Mouse (Mus musculus): Measurements from ENCODE around the gene Cdkl5. TPM values are rescaled to one million over a fixed set of nuclear protein-coding genes. Genes with fewer than 3 reads are reported as not detected.

Gene Cdkl5
- polyA plus RNA-seq, 1 experiment from 2014 or later = 3.9 TPM

DNA sequence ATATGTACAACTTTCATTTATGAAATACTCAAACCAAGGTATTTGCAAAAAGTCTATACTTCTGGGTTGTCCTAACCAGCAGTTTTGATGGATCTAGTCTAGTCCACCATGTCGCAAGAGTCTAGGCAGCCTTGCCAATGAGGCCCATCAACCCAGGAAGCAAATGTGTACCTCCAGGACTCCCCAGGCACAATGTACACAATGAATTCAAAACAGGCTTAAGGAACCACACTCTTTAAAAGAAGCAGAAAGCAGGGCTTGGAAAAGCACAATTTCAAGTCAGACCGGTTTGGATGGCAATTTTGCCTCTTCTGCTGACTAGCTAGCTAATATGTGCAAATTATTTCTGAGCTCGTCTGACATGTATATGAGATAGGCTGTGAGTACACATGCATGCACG is 4.2 kb downstream of the Cdkl5 start:
- no peak overlapping the region for H3K27ac ChIP-seq
- ATAC-seq = no peak
- peaks cover 4% of the 10 kb centered on the region for H3K4me1 ChIP-seq (replicated peaks)
- 71% methylated on average over 4 of the region's 4 CpGs for WGBS
- H3K4me3 ChIP-seq (replicated peaks) = no peak overlapping the region
- H3K9me3 ChIP-seq = no peaks in the 10 kb centered on the region
- H3K27me3 ChIP-seq = peaks cover 11% of the 10 kb centered on the region; the same call in 1 of the 2 replicates
- no peaks in the 10 kb centered on the region for H3K36me3 ChIP-seq
- H3K4me2 ChIP-seq (replicated peaks) = no peak overlapping the region
- no peak overlapping the region for H3K9ac ChIP-seq (replicated peaks)

DNA sequence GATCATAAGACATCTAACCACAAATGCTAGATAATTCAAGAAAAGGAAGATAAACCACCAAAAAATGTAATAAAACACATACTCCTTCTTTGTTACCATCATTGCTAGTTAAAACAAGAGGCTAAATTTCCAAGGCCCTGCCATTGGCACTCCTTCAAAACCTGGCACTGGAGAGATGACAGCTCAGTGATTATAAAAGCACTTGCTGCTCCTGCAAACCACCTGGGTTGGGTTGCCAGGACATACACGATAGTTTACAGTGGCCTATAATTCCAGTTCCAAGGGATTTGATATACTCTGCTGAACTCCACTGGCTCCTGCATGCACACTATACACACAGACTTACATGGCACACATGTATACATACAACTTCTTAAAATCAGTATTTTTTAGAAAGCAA is 16.6 kb downstream of the Cdkl5 start:
- Histone ChIP-seq H3K4me1 (replicated peaks) (no peaks in the 10 kb centered on the region), H3K36me3 (no peaks in the 10 kb centered on the region), H3K4me3 (replicated peaks) (no peak overlapping the region), H3K27ac (no peak overlapping the region), H3K9me3 (no peaks in the 10 kb centered on the region), H3K9ac (replicated peaks) (no peak overlapping the region), H3K27me3 (peaks cover 14% of the 10 kb centered on the region; the same call in 1 of the 2 replicates), H3K4me2 (replicated peaks) (no peak overlapping the region)
- ATAC-seq = no peak
- WGBS = 87% methylated on average over 1 of the region's 1 CpGs

DNA sequence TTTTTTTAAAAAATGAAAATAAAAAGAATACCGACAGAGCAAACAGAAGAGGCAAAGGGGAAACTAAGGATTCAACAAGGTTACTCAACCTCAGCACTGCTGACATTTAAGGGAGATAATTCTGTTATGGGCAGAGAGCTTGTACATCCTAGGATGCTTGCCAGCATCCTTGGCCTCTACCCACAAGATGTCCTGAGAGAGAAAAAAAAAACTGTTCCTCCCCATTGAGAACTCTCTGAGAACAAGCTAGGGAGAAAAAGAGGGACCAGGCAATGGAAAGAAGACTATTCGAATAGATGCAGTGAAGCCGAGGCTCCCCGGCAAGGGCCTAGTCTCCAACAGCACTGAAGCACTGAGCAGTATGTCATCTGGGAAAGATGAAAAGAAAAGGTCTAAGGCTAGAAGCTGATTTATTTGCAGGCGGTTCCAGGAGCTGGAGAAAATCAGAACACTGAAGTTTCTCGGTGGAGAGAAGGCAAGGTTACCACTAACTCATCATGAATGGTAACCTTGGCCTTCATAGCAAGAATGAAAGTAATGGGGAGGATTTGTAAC is 22.4 kb downstream of the Cdkl5 start:
- no peaks in the 10 kb centered on the region for H3K4me1 ChIP-seq (replicated peaks)

DNA sequence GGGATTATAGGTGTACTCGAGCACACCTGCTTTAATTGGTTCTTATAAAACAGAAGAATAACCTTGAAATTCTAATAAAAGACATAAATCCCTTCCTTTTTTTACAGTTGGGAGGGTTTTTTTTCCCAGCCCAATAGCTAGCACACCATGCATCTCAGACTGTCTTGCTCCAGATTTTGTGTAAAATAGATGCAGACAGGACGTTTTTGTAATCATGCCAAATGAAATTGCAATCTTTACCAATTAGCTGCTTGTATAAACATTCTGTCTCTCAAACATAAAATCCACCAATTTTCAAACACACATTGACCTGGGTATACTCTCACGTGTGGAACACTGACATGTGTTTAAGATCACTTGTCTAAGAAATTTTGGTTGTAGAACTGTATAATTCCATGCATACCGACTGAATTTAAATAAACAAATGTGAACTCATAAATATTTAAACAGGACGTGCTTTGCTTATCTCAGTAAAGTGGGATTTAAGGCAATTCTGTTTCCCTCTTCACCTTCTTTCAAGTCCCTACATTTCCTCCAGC is 35.8 kb downstream of the Cdkl5 start:
- 72% methylated on average over 5 of the region's 5 CpGs for WGBS
- H3K27me3 ChIP-seq = peaks cover 18% of the 10 kb centered on the region; the same call in 1 of the 2 replicates
- H3K9me3 ChIP-seq = no peaks in the 10 kb centered on the region
- ATAC-seq = no peak
- H3K4me2 ChIP-seq (replicated peaks) = no peak overlapping the region
- H3K9ac ChIP-seq (replicated peaks) = no peak overlapping the region
- no peaks in the 10 kb centered on the region for H3K4me1 ChIP-seq (replicated peaks)
- H3K36me3 ChIP-seq = no peaks in the 10 kb centered on the region
- H3K4me3 ChIP-seq (replicated peaks) = no peak overlapping the region
- H3K27ac ChIP-seq = no peak overlapping the region

More for the DNA sequence above, 22.4 kb downstream of the Cdkl5 start:
- Histone ChIP-seq H3K4me3 (replicated peaks) (no peak overlapping the region), H3K9ac (replicated peaks) (no peak overlapping the region), H3K36me3 (no peaks in the 10 kb centered on the region), H3K4me2 (replicated peaks) (no peak overlapping the region), H3K27me3 (peaks cover 18% of the 10 kb centered on the region; the same call in 1 of the 2 replicates), H3K9me3 (no peaks in the 10 kb centered on the region), H3K27ac (no peak overlapping the region)
- ATAC-seq = no peak
- WGBS = 94% methylated on average over 6 of the region's 6 CpGs

DNA sequence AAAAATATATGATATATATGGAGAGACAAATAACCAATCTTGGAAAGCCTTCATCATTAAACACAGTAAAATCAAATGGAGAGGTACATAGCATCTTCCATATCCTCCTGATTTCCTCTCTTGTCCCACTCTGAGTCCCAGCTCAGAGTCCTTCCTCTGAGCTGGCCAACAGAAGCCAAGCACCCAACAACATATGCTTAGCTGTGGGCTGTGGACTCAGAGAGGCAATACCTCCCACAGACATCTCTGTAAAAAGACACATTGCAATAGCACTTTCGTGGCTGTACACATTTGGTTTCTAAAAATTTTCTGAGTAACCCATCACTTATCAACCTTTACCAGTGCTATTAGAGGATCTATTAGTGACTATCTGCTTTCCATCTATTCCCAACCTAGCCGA is 44.9 kb downstream of the Cdkl5 start:
- no peak overlapping the region for H3K4me2 ChIP-seq (replicated peaks)
- H3K36me3 ChIP-seq = no peaks in the 10 kb centered on the region
- WGBS = 86% methylated on average over 2 of the region's 2 CpGs
- H3K4me1 ChIP-seq (replicated peaks) = no peaks in the 10 kb centered on the region
- no peak for ATAC-seq
- H3K4me3 ChIP-seq (replicated peaks) = no peak overlapping the region
- H3K27ac ChIP-seq = no peak overlapping the region
- peaks cover 26% of the 10 kb centered on the region; the same call in 1 of the 2 replicates for H3K27me3 ChIP-seq
- H3K9me3 ChIP-seq = no peaks in the 10 kb centered on the region
- no peak overlapping the region for H3K9ac ChIP-seq (replicated peaks)

DNA sequence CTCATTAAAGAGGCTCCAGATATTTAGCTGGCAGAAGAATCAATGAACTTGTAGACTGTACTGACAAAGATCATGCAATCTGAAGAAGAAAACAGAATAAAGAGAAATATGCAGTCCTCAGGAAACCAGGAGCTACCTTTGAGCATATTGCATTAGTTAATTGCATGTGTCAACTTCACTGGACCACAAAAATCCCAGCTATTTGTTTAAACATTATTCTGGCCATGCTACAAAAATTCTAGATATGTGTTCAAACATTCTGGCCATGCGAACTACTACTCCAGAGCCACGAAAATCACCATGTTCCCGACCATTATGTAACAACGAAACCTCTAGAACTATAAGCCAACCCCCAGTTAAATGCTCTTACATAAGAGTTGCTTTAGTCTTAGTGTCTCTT is 49.8 kb downstream of the Cdkl5 start:
- Histone ChIP-seq H3K27ac (no peak overlapping the region), H3K4me1 (replicated peaks) (no peaks in the 10 kb centered on the region), H3K9ac (replicated peaks) (no peak overlapping the region), H3K36me3 (no peaks in the 10 kb centered on the region), H3K27me3 (peaks cover 10% of the 10 kb centered on the region; the same call in 1 of the 2 replicates), H3K4me2 (replicated peaks) (no peak overlapping the region), H3K9me3 (no peaks in the 10 kb centered on the region), H3K4me3 (replicated peaks) (no peak overlapping the region)
- no peak for ATAC-seq
- WGBS = 90% methylated on average over 4 of the region's 4 CpGs

DNA sequence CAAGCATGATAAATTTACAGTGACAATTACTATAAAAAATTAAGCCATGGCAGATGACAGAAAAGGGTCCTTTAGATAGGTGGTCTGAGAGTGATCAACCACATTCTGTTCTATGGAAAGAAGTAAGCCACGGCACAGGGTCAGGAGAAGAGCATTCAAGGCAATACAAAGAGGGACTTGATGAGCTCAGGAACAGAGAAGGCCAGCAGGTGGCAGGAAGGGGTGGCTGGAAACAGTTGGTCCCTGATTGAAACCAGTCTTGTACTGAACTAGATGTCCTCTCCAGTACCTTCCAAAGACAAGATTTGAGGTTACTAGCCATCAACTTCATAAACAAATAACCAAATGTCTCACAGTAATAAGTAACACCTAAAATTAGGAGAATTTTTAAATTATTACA is 59.0 kb downstream of the Cdkl5 start:
- Histone ChIP-seq H3K4me2 (replicated peaks) (no peak overlapping the region), H3K9ac (replicated peaks) (no peak overlapping the region), H3K27ac (no peak overlapping the region), H3K36me3 (no peaks in the 10 kb centered on the region), H3K27me3 (peaks cover 10% of the 10 kb centered on the region; the same call in 1 of the 2 replicates), H3K9me3 (no peaks in the 10 kb centered on the region), H3K4me1 (replicated peaks) (no peaks in the 10 kb centered on the region), H3K4me3 (replicated peaks) (no peak overlapping the region)
- 35% methylated on average over 1 of the region's 1 CpGs for WGBS
- no peak for ATAC-seq

DNA sequence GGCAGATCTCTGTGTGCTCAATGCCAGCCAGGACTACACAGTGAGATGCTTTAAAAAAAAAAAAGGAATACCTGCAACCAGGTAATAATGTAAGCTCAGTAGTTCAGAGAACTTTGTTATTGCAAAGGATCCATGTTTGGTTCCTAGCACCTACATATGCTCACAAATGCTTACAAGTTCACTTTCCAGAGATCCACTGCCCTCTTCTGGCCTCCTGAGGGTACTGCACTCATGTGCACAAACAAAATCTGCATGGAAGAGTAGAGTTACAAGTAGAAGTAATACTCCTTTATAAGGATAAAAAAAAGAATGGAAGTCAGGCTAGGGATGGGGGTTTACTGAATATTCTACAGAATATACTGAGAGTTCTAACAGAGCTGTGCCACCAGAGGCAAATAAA is 63.8 kb downstream of the Cdkl5 start:
- no peak for ATAC-seq
- H3K27ac ChIP-seq = no peak overlapping the region
- H3K9me3 ChIP-seq = no peaks in the 10 kb centered on the region; the same call in 1 of the 2 replicates
- H3K4me2 ChIP-seq (replicated peaks) = no peak overlapping the region
- no peaks in the 10 kb centered on the region for H3K4me1 ChIP-seq (replicated peaks)
- no peak overlapping the region for H3K9ac ChIP-seq (replicated peaks)
- H3K36me3 ChIP-seq = no peaks in the 10 kb centered on the region; the same call in 1 of the 2 replicates
- H3K4me3 ChIP-seq (replicated peaks) = no peak overlapping the region
- peaks cover 3% of the 10 kb centered on the region; the same call in 1 of the 2 replicates for H3K27me3 ChIP-seq

DNA sequence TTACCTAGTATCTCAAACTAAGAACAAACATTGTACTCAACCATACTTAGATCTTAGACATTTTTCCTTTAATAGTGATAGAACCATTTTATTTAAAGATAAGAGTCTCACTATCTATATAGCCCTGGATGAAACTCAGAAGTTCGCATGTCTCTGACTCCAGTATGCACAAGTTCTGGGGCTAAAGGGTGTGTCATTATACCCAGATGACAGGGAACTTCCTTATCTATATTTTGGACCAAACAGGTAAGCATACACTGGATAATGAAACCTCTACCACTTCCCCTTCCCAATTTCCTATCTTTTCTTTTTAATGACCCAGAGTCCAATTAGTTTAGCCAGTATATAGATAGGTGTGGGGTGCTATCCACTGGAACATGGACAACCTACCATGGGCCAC is 65.6 kb downstream of the Cdkl5 start:
- H3K27ac ChIP-seq = no peak overlapping the region
- no peak overlapping the region for H3K4me3 ChIP-seq (replicated peaks)
- no peak for ATAC-seq
- no peaks in the 10 kb centered on the region; the same call in 1 of the 2 replicates for H3K36me3 ChIP-seq
- no peak overlapping the region for H3K9ac ChIP-seq (replicated peaks)
- H3K9me3 ChIP-seq = no peaks in the 10 kb centered on the region; the same call in 1 of the 2 replicates
- no peaks in the 10 kb centered on the region for H3K4me1 ChIP-seq (replicated peaks)
- WGBS = 94% methylated on average over 1 of the region's 1 CpGs
- peaks cover 4% of the 10 kb centered on the region; the same call in 1 of the 2 replicates for H3K27me3 ChIP-seq
- no peak overlapping the region for H3K4me2 ChIP-seq (replicated peaks)

DNA sequence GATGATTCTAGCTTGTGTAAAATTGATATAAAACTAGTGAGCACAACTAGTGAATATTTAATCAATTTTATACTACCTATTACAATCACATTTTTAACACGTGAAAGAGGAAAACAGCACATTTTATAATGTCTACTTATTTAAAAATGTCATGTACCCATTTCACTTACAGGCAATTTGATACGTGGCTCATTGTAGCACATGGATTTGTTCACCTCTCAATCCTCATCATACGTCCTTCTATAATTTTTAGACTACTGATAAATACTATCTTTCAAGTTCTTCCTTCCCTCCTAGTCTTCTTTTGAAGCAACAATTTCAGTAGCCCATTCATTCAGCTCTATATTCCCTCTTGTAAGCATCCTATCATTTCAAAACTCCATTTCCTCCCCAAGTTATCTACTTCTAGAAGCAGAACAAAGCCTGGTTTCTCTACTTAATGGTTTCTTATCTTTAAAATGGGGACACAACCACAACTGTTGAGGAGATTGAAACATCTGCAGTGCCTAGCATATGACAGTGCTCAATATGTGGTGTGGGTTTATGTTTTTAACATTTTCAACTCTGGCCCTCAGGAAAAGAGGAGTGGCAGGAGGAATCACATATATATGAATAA is 75.4 kb downstream of the Cdkl5 start:
- WGBS = 90% methylated on average over 3 of the region's 3 CpGs
- no peak overlapping the region for H3K27ac ChIP-seq
- no peak overlapping the region for H3K9ac ChIP-seq (replicated peaks)
- H3K4me2 ChIP-seq (replicated peaks) = no peak overlapping the region
- H3K36me3 ChIP-seq = no peaks in the 10 kb centered on the region
- H3K4me1 ChIP-seq (replicated peaks) = no peaks in the 10 kb centered on the region
- H3K27me3 ChIP-seq = peaks cover 4% of the 10 kb centered on the region; the same call in 1 of the 2 replicates
- H3K9me3 ChIP-seq = no peaks in the 10 kb centered on the region
- no peak overlapping the region for H3K4me3 ChIP-seq (replicated peaks)
- ATAC-seq = no peak

DNA sequence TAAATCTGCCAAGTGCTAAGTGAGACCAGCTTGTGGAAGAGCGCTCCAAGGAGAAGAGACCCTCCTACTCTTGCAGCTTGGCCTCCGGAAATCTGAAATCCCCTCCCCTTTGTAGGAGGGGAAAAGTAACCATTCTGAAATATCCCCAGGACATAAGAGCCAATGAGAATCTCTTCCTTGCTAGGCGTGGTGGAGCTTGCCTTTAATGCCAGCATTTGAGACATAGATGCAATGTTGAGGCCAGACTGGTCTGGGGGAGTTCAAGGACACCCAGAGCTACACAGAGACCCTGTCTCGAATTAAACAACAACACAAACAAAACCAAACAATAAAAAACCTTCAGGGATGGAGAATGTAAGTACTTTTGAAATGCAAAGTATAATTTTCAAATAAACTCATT is 87.6 kb downstream of the Cdkl5 start, which contains the start of gene Gja6:
Gja6 (minus strand) TSS at position 101 of the 400 bp plus-strand sequence.
- no peaks in the 10 kb centered on the region for H3K36me3 ChIP-seq
- 79% methylated on average over 4 of the region's 4 CpGs for WGBS
- no peak within 1 kb of the TSS for H3K9ac ChIP-seq (replicated peaks)
- no peaks in the 10 kb centered on the region for H3K4me1 ChIP-seq (replicated peaks)
- H3K4me3 ChIP-seq (replicated peaks) = no peak within 1 kb of the TSS
- H3K27ac ChIP-seq = no peak within 1 kb of the TSS
- ATAC-seq = no peak
- H3K4me2 ChIP-seq (replicated peaks) = no peak within 1 kb of the TSS
- peaks cover 40% of the 10 kb centered on the region; the same call in 1 of the 2 replicates for H3K27me3 ChIP-seq
- H3K9me3 ChIP-seq = no peaks in the 10 kb centered on the region

DNA sequence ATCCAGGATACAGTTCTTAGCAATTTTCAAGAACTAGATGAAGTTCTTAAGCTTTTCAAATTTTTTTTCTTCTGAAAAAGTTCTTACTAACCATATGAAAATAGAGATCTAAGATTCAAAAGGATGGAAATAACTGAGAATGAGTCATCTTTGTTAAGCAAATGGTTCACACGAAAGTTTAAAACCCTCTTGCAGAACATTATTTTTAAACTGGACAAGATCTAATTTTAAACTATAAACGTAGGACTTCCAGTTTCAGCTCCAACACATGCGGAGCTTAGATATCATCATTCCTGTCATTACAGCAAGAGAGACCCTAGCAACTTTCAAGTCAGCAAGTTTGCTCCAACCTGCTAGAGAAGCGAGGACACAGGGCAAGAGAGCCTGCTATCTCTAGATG is 88.0 kb downstream of the Cdkl5 start:
- no peak overlapping the region for H3K9ac ChIP-seq (replicated peaks)
- H3K4me3 ChIP-seq (replicated peaks) = no peak overlapping the region
- H3K36me3 ChIP-seq = no peaks in the 10 kb centered on the region
- no peak overlapping the region for H3K4me2 ChIP-seq (replicated peaks)
- 87% methylated on average over 4 of the region's 4 CpGs for WGBS
- H3K4me1 ChIP-seq (replicated peaks) = no peaks in the 10 kb centered on the region
- H3K27ac ChIP-seq = no peak overlapping the region
- no peaks in the 10 kb centered on the region for H3K9me3 ChIP-seq
- peaks cover 41% of the 10 kb centered on the region; the same call in 1 of the 2 replicates for H3K27me3 ChIP-seq
- ATAC-seq = no peak
